Mouse (Mus musculus) MEL (cell line): ENCODE measurements at regions not wholly inside any gene's neighbourhood (a gene's known extent, or its start where the extent isn't known, plus 50 kb on each side); places are given as distances from the start of the nearest gene placed in this dataset.

Experiments used
- MAX ChIP-seq: IDR thresholded peaks from 2 replicates; pipeline ENCODE4 v1.6.1; 2011; ENCODE audit warnings: low read length, improper control_type of control experiment
- MAZ ChIP-seq: IDR thresholded peaks from 2 replicates; pipeline ENCODE4 v1.6.1; 2012; ENCODE audit warnings: low read depth, mild to moderate bottlenecking, inconsistent platforms, low read length, improper control_type of control experiment
- USF1 ChIP-seq: IDR thresholded peaks from 2 replicates; pipeline ENCODE4 v1.6.1; 2014; ENCODE audit warnings: low read depth, mild to moderate bottlenecking, inconsistent platforms, low read length, improper control_type of control experiment, moderate library complexity

DNA sequence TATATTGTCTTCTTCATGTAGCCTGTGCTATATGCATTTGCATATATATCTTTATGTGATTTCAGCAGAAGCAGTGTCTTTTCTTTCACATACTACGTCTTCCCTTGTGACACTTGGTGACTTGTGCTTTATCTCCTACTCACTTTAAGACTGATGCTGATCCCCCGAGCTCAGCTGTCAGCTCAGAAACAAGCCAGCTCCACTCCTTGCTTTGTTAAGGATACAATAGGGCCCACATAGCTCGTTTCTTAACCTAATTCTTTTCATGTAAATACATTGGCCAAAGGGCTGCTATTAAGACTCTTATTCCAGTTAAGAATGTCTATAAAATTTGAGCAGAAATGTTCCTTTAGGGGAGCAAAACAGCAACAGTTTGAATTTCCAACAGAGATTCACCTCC, 193.8 kb upstream of the Hhip start:
- TF ChIP-seq USF1, result no peak
- TF ChIP-seq MAZ, result no peak
- no peak for TF ChIP-seq MAX
